Mouse (Mus musculus) forebrain, embryonic 15.5 days (tissue): ENCODE measurements around the gene Limch1. TPM values are rescaled to one million over a fixed set of nuclear protein-coding genes. Genes with fewer than 3 reads are reported as not detected.

ENCODE experiments used
- ATAC-seq: fragments of 200-750 bp; cut with Nextera tagmentation; replicated peaks from 2 replicates; pipeline ENCODE4 v1.8.0; 2017; ENCODE audit warnings: mild to moderate bottlenecking, moderate TSS enrichment, moderate library complexity
- H3K27ac ChIP-seq: fragments of 300-500 bp; sonication (generic); replicated peaks from 2 replicates; pipeline ENCODE4 v1.5.1; 2015; ENCODE audit warnings: mild to moderate bottlenecking, inconsistent platforms
- H3K27me3 ChIP-seq: fragments of 300-500 bp; sonication (generic); 2 replicates; pipeline ENCODE4 v1.6.1; 2015; ENCODE audit warnings: inconsistent platforms
- H3K36me3 ChIP-seq: fragments of 300-500 bp; sonication (generic); 2 replicates; pipeline ENCODE4 v1.6.1; 2015; ENCODE audit warnings: mild to moderate bottlenecking, inconsistent platforms
- H3K4me1 ChIP-seq: fragments of 300-500 bp; sonication (generic); 2 replicates; pipeline ENCODE4 v1.6.1; 2015; ENCODE audit warnings: inconsistent platforms
- H3K4me2 ChIP-seq: fragments of 300-500 bp; sonication (generic); replicated peaks from 2 replicates; pipeline ENCODE4 v1.6.1; 2015; ENCODE audit warnings: mild to moderate bottlenecking, inconsistent platforms
- H3K4me3 ChIP-seq: fragments of 300-500 bp; sonication (generic); 2 replicates; pipeline ENCODE4 v1.5.1; 2015; ENCODE audit warnings: mild to moderate bottlenecking, inconsistent platforms
- H3K9ac ChIP-seq: fragments of 300-500 bp; sonication (generic); replicated peaks from 2 replicates; pipeline ENCODE4 v1.6.1; 2015; ENCODE audit warnings: mild to moderate bottlenecking, inconsistent platforms
- H3K9me3 ChIP-seq: fragments of 300-500 bp; sonication (generic); 2 replicates; pipeline ENCODE4 v1.6.1; 2016; ENCODE audit warnings: inconsistent platforms
- WGBS: fragments of 180-500 bp; shearing (Covaris S2); methylation state at CpG from one replicate; pipeline ENCODE4 v1.1.7; 2015; ENCODE audit warnings: mixed read lengths; 5-methylcytosine and 5-hydroxymethylcytosine counted together
- polyA plus RNA-seq: library from polyadenylated mRNA; unstranded; fragments of >200 nt; fragmentation: Nextera tagmentation; extraction: Ambion mirVana; gene quantifications from 2 replicates; pipeline ENCODE4 v1.2.1, GENCODE M21; 2015

Limch1 gene
- polyA plus RNA-seq, 1 experiment from 2014 or later = 84.3 TPM

- no peak for ATAC-seq
- Histone ChIP-seq H3K4me3 (no peak overlapping the region), H3K9me3 (no peaks in the 10 kb centered on the region), H3K4me2 (no peak overlapping the region), H3K4me1 (peaks cover 22% of the 10 kb centered on the region), H3K9ac (no peak overlapping the region), H3K27ac (no peak overlapping the region), H3K36me3 (no peaks in the 10 kb centered on the region), H3K27me3 (no peaks in the 10 kb centered on the region)
- WGBS = 98% methylated on average over 8 of the region's 8 CpGs
Measured at GRCm38 (mm10) chr5:66817184-66817956, 71.7 kb downstream of the Limch1 start.

GRCm38 (mm10) chr5:66822500-66823205 is 77.0 kb downstream of the Limch1 start:
- H3K27ac ChIP-seq = no peak overlapping the region
- ATAC-seq = no peak

GRCm38 (mm10) chr5:66825586-66825985 is 80.0 kb downstream of the Limch1 start:
- Histone ChIP-seq H3K36me3 (no peaks in the 10 kb centered on the region), H3K9ac (no peak overlapping the region), H3K4me1 (peaks cover 8% of the 10 kb centered on the region), H3K27me3 (no peaks in the 10 kb centered on the region), H3K4me3 (no peak overlapping the region), H3K4me2 (no peak overlapping the region), H3K9me3 (no peaks in the 10 kb centered on the region), H3K27ac (no peak overlapping the region)
- ATAC-seq = no peak
- 94% methylated on average over 4 of the region's 4 CpGs for WGBS

More at GRCm38 (mm10) chr5:66822500-66823205, 77.0 kb downstream of the Limch1 start:
- peaks cover 11% of the 10 kb centered on the region for H3K4me1 ChIP-seq
- no peak overlapping the region for H3K4me2 ChIP-seq
- H3K4me3 ChIP-seq = no peak overlapping the region
- H3K36me3 ChIP-seq = no peaks in the 10 kb centered on the region
- no peak overlapping the region for H3K9ac ChIP-seq
- H3K9me3 ChIP-seq = no peaks in the 10 kb centered on the region
- 68% methylated on average over 6 of the region's 6 CpGs for WGBS
- no peaks in the 10 kb centered on the region for H3K27me3 ChIP-seq

GRCm38 (mm10) chr5:66826844-66827243 is 81.2 kb downstream of the Limch1 start:
- Histone ChIP-seq H3K4me2 (no peak overlapping the region), H3K27me3 (no peaks in the 10 kb centered on the region), H3K4me1 (peaks cover 8% of the 10 kb centered on the region), H3K27ac (no peak overlapping the region), H3K36me3 (no peaks in the 10 kb centered on the region), H3K9me3 (no peaks in the 10 kb centered on the region), H3K9ac (no peak overlapping the region), H3K4me3 (no peak overlapping the region)
- WGBS = 72% methylated on average over 8 of the region's 8 CpGs
- ATAC-seq = no peak

GRCm38 (mm10) chr5:66829505-66829904 is 83.9 kb downstream of the Limch1 start:
- Histone ChIP-seq H3K4me3 (no peak overlapping the region), H3K36me3 (no peaks in the 10 kb centered on the region), H3K9me3 (no peaks in the 10 kb centered on the region), H3K27ac (no peak overlapping the region), H3K4me1 (0 out of 2 replicates have a peak, but pooled peaks cover 3% of the 10 kb centered on the region), H3K27me3 (no peaks in the 10 kb centered on the region), H3K9ac (no peak overlapping the region), H3K4me2 (no peak overlapping the region)
- ATAC-seq = no peak
- WGBS = 86% methylated on average over 5 of the region's 5 CpGs

GRCm38 (mm10) chr5:66830206-66830605 is 84.6 kb downstream of the Limch1 start:
- Histone ChIP-seq H3K4me2 (no peak overlapping the region), H3K27ac (no peak overlapping the region), H3K27me3 (no peaks in the 10 kb centered on the region), H3K4me1 (0 out of 2 replicates have a peak, but pooled peaks cover 3% of the 10 kb centered on the region), H3K9ac (no peak overlapping the region), H3K4me3 (no peak overlapping the region), H3K9me3 (no peaks in the 10 kb centered on the region), H3K36me3 (no peaks in the 10 kb centered on the region)
- no peak for ATAC-seq
- WGBS = 95% methylated on average over 10 of the region's 10 CpGs

GRCm38 (mm10) chr5:66834756-66835155 is 89.1 kb downstream of the Limch1 start:
- H3K4me2 ChIP-seq = no peak overlapping the region
- no peak for ATAC-seq
- no peak overlapping the region for H3K27ac ChIP-seq
- no peaks in the 10 kb centered on the region for H3K4me1 ChIP-seq
- H3K27me3 ChIP-seq = no peaks in the 10 kb centered on the region
- no peak overlapping the region for H3K9ac ChIP-seq
- H3K36me3 ChIP-seq = no peaks in the 10 kb centered on the region
- H3K9me3 ChIP-seq = no peaks in the 10 kb centered on the region
- WGBS = 88% methylated on average over 6 of the region's 6 CpGs
- H3K4me3 ChIP-seq = no peak overlapping the region

GRCm38 (mm10) chr5:66836892-66837291 is 91.3 kb downstream of the Limch1 start:
- Histone ChIP-seq H3K36me3 (no peaks in the 10 kb centered on the region), H3K4me2 (no peak overlapping the region), H3K9me3 (no peaks in the 10 kb centered on the region), H3K9ac (no peak overlapping the region), H3K4me3 (no peak overlapping the region), H3K4me1 (no peaks in the 10 kb centered on the region), H3K27me3 (no peaks in the 10 kb centered on the region), H3K27ac (no peak overlapping the region)
- ATAC-seq = no peak
- 90% methylated on average over 4 of the region's 4 CpGs for WGBS

- no peaks in the 10 kb centered on the region for H3K27me3 ChIP-seq
- no peak overlapping the region for H3K27ac ChIP-seq
- no peaks in the 10 kb centered on the region for H3K9me3 ChIP-seq
- ATAC-seq = no peak
- no peaks in the 10 kb centered on the region for H3K36me3 ChIP-seq
- H3K9ac ChIP-seq = no peak overlapping the region
- no peak overlapping the region for H3K4me2 ChIP-seq
- 97% methylated on average over 2 of the region's 2 CpGs for WGBS
- no peak overlapping the region for H3K4me3 ChIP-seq
- no peaks in the 10 kb centered on the region for H3K4me1 ChIP-seq
Measured at GRCm38 (mm10) chr5:66841971-66842370, 96.3 kb downstream of the Limch1 start.

GRCm38 (mm10) chr5:66842776-66843175 is 97.1 kb downstream of the Limch1 start:
- Histone ChIP-seq H3K27me3 (no peaks in the 10 kb centered on the region), H3K9me3 (no peaks in the 10 kb centered on the region), H3K4me2 (no peak overlapping the region), H3K36me3 (no peaks in the 10 kb centered on the region), H3K4me3 (no peak overlapping the region), H3K9ac (no peak overlapping the region), H3K27ac (no peak overlapping the region), H3K4me1 (no peaks in the 10 kb centered on the region)
- WGBS = 94% methylated on average over 5 of the region's 5 CpGs
- no peak for ATAC-seq

GRCm38 (mm10) chr5:66848136-66848535 is 102.5 kb downstream of the Limch1 start:
- H3K4me1 ChIP-seq = peaks cover 23% of the 10 kb centered on the region
- H3K9me3 ChIP-seq = no peaks in the 10 kb centered on the region
- H3K4me2 ChIP-seq = no peak overlapping the region
- H3K4me3 ChIP-seq = no peak overlapping the region
- no peaks in the 10 kb centered on the region for H3K36me3 ChIP-seq
- no peak overlapping the region for H3K9ac ChIP-seq
- ATAC-seq = no peak
- H3K27me3 ChIP-seq = no peaks in the 10 kb centered on the region
- WGBS = 68% methylated on average over 7 of the region's 7 CpGs
- H3K27ac ChIP-seq = no peak overlapping the region

GRCm38 (mm10) chr5:66849148-66849547 is 103.5 kb downstream of the Limch1 start:
- H3K27ac ChIP-seq = no peak overlapping the region
- H3K27me3 ChIP-seq = no peaks in the 10 kb centered on the region
- H3K4me3 ChIP-seq = no peak overlapping the region
- no peak for ATAC-seq
- no peak overlapping the region for H3K4me2 ChIP-seq
- peaks cover 23% of the 10 kb centered on the region for H3K4me1 ChIP-seq
- WGBS = 91% methylated on average over 4 of the region's 4 CpGs
- H3K9ac ChIP-seq = no peak overlapping the region
- H3K9me3 ChIP-seq = no peaks in the 10 kb centered on the region
- no peaks in the 10 kb centered on the region for H3K36me3 ChIP-seq
